Mouse (Mus musculus): Measurements from ENCODE around the gene Zfp37. TPM values are rescaled to one million over a fixed set of nuclear protein-coding genes. Genes with fewer than 3 reads are reported as not detected.
A peak's percentile ranks its signal among the peaks of the same experiment; 100 is the strongest.
"Not testable (repeated sequence)": the region's sequence is repeated elsewhere in the genome, so short reads cannot be mapped to it uniquely, and the experiment has no call there.

Gene Zfp37
- 8.0 and 8.5 TPM in 2 replicates for polyA plus RNA-seq (2015; fragmentation: Nextera tagmentation; extraction: Ambion mirVana)

DNA sequence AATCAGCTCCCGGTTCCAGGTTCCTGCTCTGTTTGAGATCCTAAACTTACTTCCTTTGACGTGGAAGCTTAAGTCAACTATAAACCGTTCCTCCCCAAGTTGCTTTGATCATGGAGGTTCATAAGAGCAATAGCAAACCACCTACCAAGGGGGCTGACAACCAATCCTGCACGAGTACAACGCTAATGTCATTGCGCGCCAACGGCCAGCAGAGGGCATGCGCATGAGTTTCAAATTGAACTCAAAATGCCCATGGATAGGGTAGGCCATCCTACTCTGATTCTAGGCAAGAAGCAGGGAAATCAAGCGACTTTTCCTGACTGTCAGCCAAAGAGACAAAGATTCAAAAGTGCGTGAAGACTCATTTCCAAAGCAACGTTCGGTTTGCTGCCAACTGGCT lies at the start of gene Zfp37:
Zfp37 (minus strand) TSS at position 279 of the 400 bp plus-strand sequence.
- H3K4me2 ChIP-seq, result no peak within 1 kb of the TSS
- H3K4me3 ChIP-seq (replicated peaks), result no peak within 1 kb of the TSS
- H3K27me3 ChIP-seq (replicated peaks), result no peaks in the 10 kb centered on the region
- no peak within 1 kb of the TSS for H3K27ac ChIP-seq
- no peaks in the 10 kb centered on the region for H3K36me3 ChIP-seq
- ATAC-seq (ENCODE audit: insufficient read depth, low FRiP score, low read depth), result no peak
- no peaks in the 10 kb centered on the region for H3K4me1 ChIP-seq
- no peak within 1 kb of the TSS for H3K9ac ChIP-seq
- 72% methylated on average over 13 of the region's 13 CpGs for WGBS
- no peaks in the 10 kb centered on the region for H3K9me3 ChIP-seq

DNA sequence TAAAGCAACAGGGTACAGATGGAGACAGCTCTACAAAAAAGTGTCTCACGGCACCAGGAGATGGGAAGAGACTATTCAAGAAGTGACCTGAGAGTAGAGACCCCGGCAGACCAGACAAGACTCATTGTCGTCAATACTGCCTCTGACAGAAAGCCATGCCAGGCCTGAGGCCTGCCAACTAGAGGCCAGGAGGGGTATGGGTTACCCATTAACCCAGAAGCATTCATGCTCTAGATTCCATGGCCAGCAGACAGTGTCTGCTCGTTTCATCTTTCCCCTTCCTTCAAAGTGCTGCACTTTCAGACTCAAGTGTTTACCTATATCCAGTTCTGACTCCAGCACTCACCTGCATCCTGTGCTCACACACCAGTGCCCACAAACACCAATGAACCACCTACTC lies 47.2 kb upstream of the Zfp37 start:
- Histone ChIP-seq H3K4me1 (no peaks in the 10 kb centered on the region), H3K27me3 (replicated peaks) (no peaks in the 10 kb centered on the region), H3K4me3 (replicated peaks) (no peak overlapping the region), H3K27ac (no peak overlapping the region), H3K9ac (no peak overlapping the region), H3K4me2 (no peak overlapping the region), H3K9me3 (no peaks in the 10 kb centered on the region), H3K36me3 (no peaks in the 10 kb centered on the region)
- 58% methylated on average over 4 of the region's 4 CpGs for WGBS
- ATAC-seq (ENCODE audit: insufficient read depth, low FRiP score, low read depth), result no peak

DNA sequence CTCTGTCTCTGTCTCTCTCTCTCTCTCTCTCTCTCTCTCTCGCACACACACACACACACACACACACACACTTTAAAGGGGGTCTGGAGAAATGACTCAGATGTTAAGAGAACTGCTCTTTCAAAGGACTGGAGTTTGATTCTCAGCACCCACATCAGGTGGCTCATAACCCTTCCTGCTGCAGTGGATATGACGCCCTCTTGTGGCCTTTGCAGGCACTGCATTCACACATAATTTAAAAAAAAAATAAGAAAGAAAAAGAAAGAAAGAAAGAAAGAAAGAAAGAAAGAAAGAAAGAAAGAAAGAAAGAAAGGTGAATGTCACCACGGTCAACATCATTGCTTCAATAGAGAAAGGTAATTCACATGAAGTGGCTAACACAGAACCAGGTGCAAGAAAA lies 46.4 kb upstream of the Zfp37 start:
- no peak overlapping the region for H3K4me2 ChIP-seq

DNA sequence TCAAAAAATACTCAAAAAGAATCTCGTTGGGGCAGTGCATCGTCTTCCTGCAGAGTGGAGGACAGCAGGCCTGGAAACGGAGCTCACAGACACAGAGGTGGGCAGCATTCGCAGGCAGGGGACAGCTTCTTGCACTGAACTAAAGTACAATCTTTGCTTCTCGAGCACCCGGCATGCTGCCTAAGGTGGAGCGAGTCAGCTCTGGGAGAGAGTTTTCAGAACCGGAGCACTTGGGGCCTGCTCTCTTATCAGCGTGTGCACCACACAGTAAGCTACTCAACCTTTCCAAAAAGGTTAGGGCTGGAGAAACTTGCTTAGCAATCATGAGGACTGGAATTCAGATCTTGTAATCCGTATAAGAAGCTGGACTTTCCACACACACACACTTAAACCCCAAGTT lies 45.8 kb upstream of the Zfp37 start:
- no peaks in the 10 kb centered on the region for H3K36me3 ChIP-seq
- H3K4me3 ChIP-seq (replicated peaks), result no peak overlapping the region
- ATAC-seq (ENCODE audit: insufficient read depth, low FRiP score, low read depth), result no peak
- 73% methylated on average over 10 of the region's 10 CpGs for WGBS
- no peak overlapping the region for H3K4me2 ChIP-seq
- H3K27ac ChIP-seq, result no peak overlapping the region
- H3K9me3 ChIP-seq, result no peaks in the 10 kb centered on the region
- no peaks in the 10 kb centered on the region for H3K4me1 ChIP-seq
- H3K9ac ChIP-seq, result no peak overlapping the region
- H3K27me3 ChIP-seq (replicated peaks), result no peaks in the 10 kb centered on the region

More for the DNA sequence above, 46.4 kb upstream of the Zfp37 start:
- Histone ChIP-seq H3K9ac (no peak overlapping the region), H3K9me3 (no peaks in the 10 kb centered on the region), H3K4me3 (replicated peaks) (no peak overlapping the region), H3K36me3 (no peaks in the 10 kb centered on the region), H3K27me3 (replicated peaks) (no peaks in the 10 kb centered on the region), H3K27ac (no peak overlapping the region), H3K4me1 (no peaks in the 10 kb centered on the region)
- 73% methylated on average over 3 of the region's 3 CpGs for WGBS
- no peak for ATAC-seq (ENCODE audit: insufficient read depth, low FRiP score, low read depth)

DNA sequence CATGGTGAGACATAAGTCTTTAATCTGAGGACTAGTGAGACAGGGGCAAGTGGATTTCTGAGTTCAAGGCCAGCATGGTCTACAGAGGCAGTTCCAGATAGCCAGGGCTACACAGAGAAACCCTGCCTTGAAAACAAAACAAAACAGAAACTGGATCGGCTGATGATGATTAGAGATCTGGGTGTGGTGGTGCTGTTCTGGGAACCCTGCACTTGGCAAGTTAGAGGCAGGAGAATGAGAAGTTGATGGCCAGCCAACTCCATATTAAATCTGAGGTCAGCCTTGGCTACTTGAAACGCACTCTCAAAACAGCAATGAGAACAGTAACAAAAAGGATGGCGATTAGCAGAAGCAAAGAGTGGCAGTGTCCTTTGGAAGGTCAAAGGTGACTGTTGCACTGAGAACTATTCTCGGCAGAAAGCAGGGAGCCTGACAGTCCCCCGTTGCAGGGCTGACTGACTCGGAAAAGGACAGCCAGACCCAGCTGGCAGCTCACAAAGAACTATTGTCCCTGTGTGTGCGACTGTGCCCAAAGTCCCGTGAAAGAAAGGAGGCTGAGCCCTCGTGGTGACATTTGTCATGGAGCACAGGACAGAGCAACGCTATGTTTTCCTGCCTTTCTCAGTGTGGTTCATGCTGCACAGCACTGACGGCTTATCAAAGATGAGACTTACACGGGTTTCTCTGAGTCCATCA lies 44.1 kb upstream of the Zfp37 start:
- no peaks in the 10 kb centered on the region for H3K4me1 ChIP-seq
- no peaks in the 10 kb centered on the region for H3K36me3 ChIP-seq
- no peaks in the 10 kb centered on the region for H3K9me3 ChIP-seq
- no peak overlapping the region for H3K9ac ChIP-seq
- no peak overlapping the region for H3K27ac ChIP-seq
- ATAC-seq (ENCODE audit: insufficient read depth, low FRiP score, low read depth), result no peak
- H3K27me3 ChIP-seq (replicated peaks), result no peaks in the 10 kb centered on the region
- 40% methylated on average over 12 of the region's 12 CpGs for WGBS
- H3K4me2 ChIP-seq, result no peak overlapping the region
- H3K4me3 ChIP-seq (replicated peaks), result no peak overlapping the region

DNA sequence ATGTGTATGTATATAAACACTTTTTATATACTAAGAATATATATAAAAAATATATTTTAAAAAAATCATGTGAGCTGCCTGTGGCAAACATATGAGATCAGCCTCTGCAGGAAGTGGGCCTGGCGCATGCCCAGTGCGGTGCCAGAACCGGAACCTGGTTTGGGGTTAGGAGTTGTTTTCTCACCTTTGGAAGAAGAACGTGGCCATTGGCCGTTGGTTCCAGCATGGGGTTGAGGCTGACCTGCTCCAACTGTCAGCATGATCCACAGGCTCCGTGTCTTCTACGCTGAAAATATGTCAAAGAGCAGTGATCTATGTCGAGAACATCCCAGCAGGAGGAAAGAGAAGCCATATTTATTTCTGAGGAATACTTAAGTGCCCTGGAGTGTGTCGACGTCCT lies 43.1 kb upstream of the Zfp37 start:
- ATAC-seq (ENCODE audit: insufficient read depth, low FRiP score, low read depth), result no peak
- no peak overlapping the region for H3K4me3 ChIP-seq (replicated peaks)
- no peak overlapping the region for H3K27ac ChIP-seq
- H3K9me3 ChIP-seq, result no peaks in the 10 kb centered on the region
- no peaks in the 10 kb centered on the region for H3K27me3 ChIP-seq (replicated peaks)
- 85% methylated on average over 10 of the region's 10 CpGs for WGBS
- H3K4me1 ChIP-seq, result no peaks in the 10 kb centered on the region
- H3K9ac ChIP-seq, result no peak overlapping the region
- no peaks in the 10 kb centered on the region for H3K36me3 ChIP-seq
- no peak overlapping the region for H3K4me2 ChIP-seq

DNA sequence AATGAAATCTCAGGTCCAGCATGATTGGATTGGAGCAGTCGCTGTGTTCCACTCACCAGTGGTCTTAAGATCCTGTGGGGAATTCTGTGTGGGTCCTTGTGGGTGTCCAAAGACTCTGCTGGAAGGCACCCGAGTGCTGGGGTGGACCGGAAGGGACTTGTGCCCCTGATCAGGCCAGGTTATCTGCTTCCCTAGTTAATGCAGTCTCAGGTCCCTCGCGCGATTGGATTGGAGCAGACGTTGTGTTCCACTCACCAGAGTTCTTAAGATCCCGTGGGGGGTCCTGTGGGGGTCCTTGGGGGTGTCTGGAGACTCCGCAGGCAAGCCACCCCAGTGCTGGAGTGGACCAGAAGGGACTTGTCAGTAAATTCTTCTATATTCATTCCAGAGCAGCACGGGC lies 41.8 kb upstream of the Zfp37 start:
- no peak overlapping the region for H3K4me2 ChIP-seq
- 86% methylated on average over 10 of the region's 10 CpGs for WGBS
- H3K4me1 ChIP-seq, result no peaks in the 10 kb centered on the region
- H3K9me3 ChIP-seq, result no peaks in the 10 kb centered on the region
- no peak for ATAC-seq (ENCODE audit: insufficient read depth, low FRiP score, low read depth)
- H3K4me3 ChIP-seq (replicated peaks), result no peak overlapping the region
- H3K27ac ChIP-seq, result no peak overlapping the region
- H3K9ac ChIP-seq, result no peak overlapping the region
- H3K27me3 ChIP-seq (replicated peaks), result no peaks in the 10 kb centered on the region
- no peaks in the 10 kb centered on the region for H3K36me3 ChIP-seq

DNA sequence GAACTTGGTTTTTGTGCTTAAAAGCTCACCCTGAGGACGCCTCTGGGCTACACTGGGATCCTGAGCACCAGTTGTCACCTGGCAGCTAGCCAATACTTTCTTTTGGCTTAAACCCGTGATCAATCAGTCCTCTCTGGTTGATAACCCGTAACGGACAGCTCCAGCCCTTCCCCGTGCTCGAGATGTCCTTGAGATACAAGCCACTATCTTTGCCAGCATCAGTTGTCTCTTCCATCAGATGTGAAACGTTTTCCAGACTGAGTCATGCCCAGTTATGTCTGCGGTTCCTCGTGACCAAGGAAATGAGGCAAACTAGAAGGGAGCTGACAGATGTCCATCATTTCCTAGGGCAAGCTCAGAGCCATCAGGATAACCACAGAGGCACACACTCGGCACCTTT lies 36.3 kb upstream of the Zfp37 start:
- no peak overlapping the region for H3K27ac ChIP-seq
- ATAC-seq (ENCODE audit: insufficient read depth, low FRiP score, low read depth), result no peak
- H3K4me3 ChIP-seq (replicated peaks), result no peak overlapping the region
- no peak overlapping the region for H3K4me2 ChIP-seq
- 63% methylated on average over 10 of the region's 10 CpGs for WGBS
- no peaks in the 10 kb centered on the region for H3K27me3 ChIP-seq (replicated peaks)
- H3K9ac ChIP-seq, result no peak overlapping the region
- H3K36me3 ChIP-seq, result no peaks in the 10 kb centered on the region
- no peaks in the 10 kb centered on the region for H3K4me1 ChIP-seq
- H3K9me3 ChIP-seq, result no peaks in the 10 kb centered on the region

DNA sequence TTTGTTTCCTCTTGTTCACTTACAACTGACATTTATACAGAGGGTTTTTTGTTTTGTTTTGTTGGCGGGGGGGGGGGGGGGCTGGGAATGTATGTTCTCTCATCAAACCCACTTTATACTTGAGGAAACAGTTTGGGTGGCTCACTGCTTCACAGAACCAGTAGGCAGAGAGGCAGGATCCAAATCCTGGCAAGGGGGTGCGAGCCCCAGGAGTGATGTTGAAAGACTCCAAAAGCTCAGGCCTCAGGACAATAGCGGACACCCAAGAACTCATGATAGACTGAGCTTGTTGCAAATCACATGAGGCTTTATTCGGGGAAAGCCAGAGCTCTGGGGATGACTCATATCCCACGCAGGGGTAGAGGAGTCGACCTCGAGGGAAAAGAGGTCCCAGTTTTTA lies 35.2 kb upstream of the Zfp37 start:
- H3K27ac ChIP-seq; H3K4me2 ChIP-seq; H3K27me3 ChIP-seq (replicated peaks); H3K9me3 ChIP-seq; H3K36me3 ChIP-seq; H3K9ac ChIP-seq; ATAC-seq (ENCODE audit: insufficient read depth, low FRiP score, low read depth); H3K4me1 ChIP-seq; H3K4me3 ChIP-seq (replicated peaks): not testable (repeated sequence)
- 65% methylated on average over 7 of the region's 7 CpGs for WGBS

DNA sequence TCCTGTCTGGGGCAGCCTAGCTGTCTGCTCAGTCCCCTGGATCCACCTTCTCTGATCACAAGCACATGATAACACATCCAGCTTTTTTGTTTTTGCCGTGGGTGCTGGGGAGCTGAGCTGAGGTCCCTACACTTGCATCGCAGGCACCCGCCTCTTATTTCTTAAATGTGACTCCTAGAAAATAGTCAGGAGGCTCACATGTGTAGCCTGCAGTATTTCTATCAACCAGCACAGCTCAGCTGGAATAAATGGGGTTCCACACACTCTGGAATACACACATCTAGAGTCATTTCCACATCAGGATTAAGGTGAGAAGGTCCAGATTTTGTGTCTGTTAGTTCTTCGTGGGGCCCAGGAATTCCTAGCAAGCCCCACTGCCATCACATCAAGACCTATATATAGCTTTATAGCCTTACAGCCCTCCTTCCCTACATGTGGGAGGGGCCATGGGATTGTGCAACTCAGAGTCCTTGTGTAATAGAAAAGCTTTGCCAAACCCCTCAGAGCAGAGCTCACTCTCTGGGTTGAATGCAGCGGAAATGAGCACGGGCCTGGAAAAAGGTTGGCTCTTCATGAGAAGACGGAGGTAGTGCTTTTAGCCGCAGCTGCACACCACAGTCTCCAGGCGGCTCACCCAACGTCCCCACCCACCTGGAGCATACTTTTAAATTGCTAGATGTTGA lies 34.4 kb upstream of the Zfp37 start:
- 56% methylated on average over 10 of the region's 10 CpGs for WGBS
- no peaks in the 10 kb centered on the region for H3K36me3 ChIP-seq
- no peak overlapping the region for H3K9ac ChIP-seq
- no peak overlapping the region for H3K4me3 ChIP-seq (replicated peaks)
- no peak overlapping the region for H3K4me2 ChIP-seq
- H3K27ac ChIP-seq, result no peak overlapping the region
- no peaks in the 10 kb centered on the region for H3K4me1 ChIP-seq
- no peaks in the 10 kb centered on the region for H3K27me3 ChIP-seq (replicated peaks)
- peak; percentile 43; the same call in 1 of the 2 replicates for ATAC-seq (ENCODE audit: insufficient read depth, low FRiP score, low read depth)
- H3K9me3 ChIP-seq, result no peaks in the 10 kb centered on the region

DNA sequence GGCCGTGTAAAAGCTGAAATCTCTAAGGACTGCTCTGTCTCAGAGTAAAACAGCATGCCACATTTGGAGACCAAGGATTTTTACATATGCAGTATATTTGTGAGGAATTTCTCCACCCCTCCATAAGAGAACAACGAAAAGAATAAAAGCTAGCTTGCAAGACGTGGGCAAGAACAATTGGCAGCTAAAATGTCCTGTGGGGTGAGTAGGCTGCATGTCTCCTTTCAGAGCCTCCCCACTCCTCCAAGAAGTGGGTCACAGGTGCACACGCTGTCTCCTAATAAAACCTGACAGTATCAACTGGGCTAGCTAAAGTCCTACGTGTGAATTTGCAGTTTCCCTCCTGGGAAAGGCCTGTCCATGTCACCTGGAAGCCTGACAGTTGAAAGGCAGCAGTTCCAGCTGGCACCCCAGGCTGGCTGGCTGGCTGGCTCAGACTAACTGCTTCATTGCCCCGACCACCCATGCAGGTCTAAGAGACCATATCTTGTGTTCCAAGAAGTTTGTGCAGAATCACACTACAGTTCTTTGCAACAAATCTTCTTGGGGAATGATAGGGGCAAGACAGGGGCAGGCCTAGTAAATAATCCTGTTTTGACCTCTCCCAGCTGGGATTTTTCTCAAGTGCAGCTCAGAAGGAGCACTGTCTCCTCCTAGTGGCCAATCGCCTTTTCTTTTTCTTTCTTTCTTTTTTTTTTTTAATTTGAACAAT lies 32.4 kb upstream of the Zfp37 start:
- no peak overlapping the region for H3K9ac ChIP-seq
- H3K4me2 ChIP-seq, result no peak overlapping the region
- no peak overlapping the region for H3K27ac ChIP-seq
- H3K4me1 ChIP-seq, result no peaks in the 10 kb centered on the region
- 24% methylated on average over 7 of the region's 7 CpGs for WGBS
- H3K9me3 ChIP-seq, result no peaks in the 10 kb centered on the region
- H3K36me3 ChIP-seq, result no peaks in the 10 kb centered on the region
- no peaks in the 10 kb centered on the region for H3K27me3 ChIP-seq (replicated peaks)
- ATAC-seq (ENCODE audit: insufficient read depth, low FRiP score, low read depth), result no peak; the same call in 1 of the 2 replicates
- no peak overlapping the region for H3K4me3 ChIP-seq (replicated peaks)

DNA sequence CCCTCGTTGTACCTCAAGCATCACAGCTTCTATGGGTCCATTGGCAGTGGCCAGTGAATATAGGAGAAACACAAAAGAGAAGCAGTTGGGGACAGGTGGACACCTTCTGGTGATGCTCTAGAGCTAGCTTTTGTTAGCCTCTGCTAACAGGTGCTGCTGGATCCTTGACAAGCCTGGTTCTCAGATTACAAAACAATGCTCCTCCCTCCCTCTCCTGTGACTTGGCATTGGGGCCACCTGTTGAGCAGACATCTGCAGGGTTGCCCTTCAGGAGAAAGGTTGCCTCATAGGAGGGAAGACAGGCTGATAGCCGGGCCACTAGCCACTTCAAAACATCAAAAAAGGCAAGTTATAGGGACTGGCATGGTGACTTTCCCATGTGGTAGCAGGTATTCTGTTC lies 31.4 kb upstream of the Zfp37 start, which contains the start of gene Slc31a2:
Slc31a2 (plus strand) TSS at position 287 of the 400 bp plus-strand sequence.
- Histone ChIP-seq H3K27ac (no peak within 1 kb of the TSS), H3K4me2 (no peak within 1 kb of the TSS), H3K9ac (no peak within 1 kb of the TSS), H3K9me3 (no peaks in the 10 kb centered on the region), H3K36me3 (no peaks in the 10 kb centered on the region), H3K4me1 (no peaks in the 10 kb centered on the region), H3K27me3 (replicated peaks) (no peaks in the 10 kb centered on the region), H3K4me3 (replicated peaks) (no peak within 1 kb of the TSS)
- 52% methylated on average over 2 of the region's 2 CpGs for WGBS
- no peak for ATAC-seq (ENCODE audit: insufficient read depth, low FRiP score, low read depth)

All from stomach, embryonic 15.5 days (tissue).